Mouse (Mus musculus) embryonic facial prominence, embryonic 15.5 days (tissue): ENCODE measurements around the gene Apopt1. TPM values are rescaled to one million over a fixed set of nuclear protein-coding genes. Genes with fewer than 3 reads are reported as not detected.

ENCODE experiments used
- ATAC-seq: fragments of 200-750 bp; cut with Nextera tagmentation; 2 replicates; pipeline ENCODE4 v1.8.0; 2017; ENCODE audit warnings: low read depth, moderate TSS enrichment; ENCODE audit not compliant: insufficient number of reproducible peaks, low FRiP score, low TSS enrichment
- H3K27ac ChIP-seq: fragments of 300-500 bp; sonication (generic); replicated peaks from 2 replicates; pipeline ENCODE4 v1.5.1; 2015; ENCODE audit warnings: mild to moderate bottlenecking, inconsistent platforms
- H3K27me3 ChIP-seq: fragments of 300-500 bp; sonication (generic); 2 replicates; pipeline ENCODE4 v1.6.1; 2015; ENCODE audit warnings: inconsistent platforms
- H3K36me3 ChIP-seq: fragments of 300-500 bp; sonication (generic); 2 replicates; pipeline ENCODE4 v1.6.1; 2015; ENCODE audit warnings: mild to moderate bottlenecking, inconsistent platforms
- H3K4me1 ChIP-seq: fragments of 300-500 bp; sonication (generic); 2 replicates; pipeline ENCODE4 v1.6.1; 2015; ENCODE audit warnings: inconsistent platforms
- H3K4me2 ChIP-seq: fragments of 300-500 bp; sonication (generic); replicated peaks from 2 replicates; pipeline ENCODE4 v1.6.1; 2015; ENCODE audit warnings: mild to moderate bottlenecking, inconsistent platforms
- H3K4me3 ChIP-seq: fragments of 300-500 bp; sonication (generic); replicated peaks from 2 replicates; pipeline ENCODE4 v1.5.1; 2015; ENCODE audit warnings: mild to moderate bottlenecking, inconsistent platforms
- H3K9ac ChIP-seq: fragments of 300-500 bp; sonication (generic); 2 replicates; pipeline ENCODE4 v1.6.1; 2015; ENCODE audit warnings: inconsistent platforms
- H3K9me3 ChIP-seq: fragments of 300-500 bp; sonication (generic); replicated peaks from 2 replicates; pipeline ENCODE4 v1.6.1; 2016; ENCODE audit warnings: inconsistent platforms
- WGBS: fragments of 180-500 bp; shearing (Covaris S2); methylation state at CpG from one replicate; pipeline ENCODE4 v1.1.7; 2015; 5-methylcytosine and 5-hydroxymethylcytosine counted together
- polyA plus RNA-seq: library from polyadenylated mRNA; unstranded; fragments of >200 nt; fragmentation: Nextera tagmentation; extraction: Ambion mirVana; gene quantifications from 2 replicates; pipeline ENCODE4 v1.2.1, GENCODE M21; 2015

The Apopt1 gene
- polyA plus RNA-seq, 1 experiment from 2014 or later, result 55.7 TPM

- Histone ChIP-seq H3K27me3 (no peaks in the 10 kb centered on the region), H3K4me1 (peaks cover 36% of the 10 kb centered on the region), H3K9ac (peak overlapping the region; percentile 97), H3K4me2 (peak overlapping the region; percentile 96), H3K36me3 (peaks cover 17% of the 10 kb centered on the region; the same call in 1 of the 2 replicates), H3K27ac (peak overlapping the region; percentile 87), H3K4me3 (peak overlapping the region; percentile 64), H3K9me3 (no peaks in the 10 kb centered on the region)
- ATAC-seq, result peak; percentile 57
- WGBS, result 1% methylated on average over 35 of the region's 35 CpGs
These were observed 46.4 kb downstream of the Apopt1 start for GRCm38 (mm10) chr12:111759176-111760061.

DNA sequence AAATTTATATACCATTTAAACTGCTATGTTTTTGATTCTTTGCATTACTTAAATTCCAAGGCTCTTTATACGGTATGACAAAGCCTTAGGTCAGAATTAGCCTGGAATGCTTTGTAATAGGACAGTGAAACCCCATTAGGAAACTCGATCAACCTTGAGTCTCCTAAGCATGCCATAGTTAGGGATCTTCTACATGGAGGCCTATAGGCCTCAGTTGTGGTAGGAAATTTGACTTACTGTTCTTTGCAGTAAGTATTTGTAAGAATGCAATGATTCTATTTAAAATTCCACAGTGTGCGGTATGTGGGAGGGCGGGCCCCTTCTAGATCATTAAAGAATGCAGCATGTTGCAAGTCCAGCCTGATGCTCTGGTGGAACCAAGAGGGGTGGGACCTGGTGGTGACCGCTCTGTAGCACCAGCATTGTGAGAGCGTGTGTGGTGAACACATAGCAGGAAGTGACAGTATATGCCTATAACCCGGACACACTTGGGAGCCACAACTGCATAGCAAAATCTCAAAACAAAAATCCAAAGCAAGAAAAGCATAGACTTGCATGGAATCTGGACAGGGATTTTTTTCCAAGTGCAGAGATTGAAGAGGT, 47.3 kb downstream of the Apopt1 start:
- Histone ChIP-seq H3K27ac (peak overlapping the region; percentile 87; the same call in 1 of the 2 replicates), H3K4me2 (peak overlapping the region; percentile 96), H3K9me3 (no peaks in the 10 kb centered on the region), H3K4me1 (peaks cover 36% of the 10 kb centered on the region), H3K27me3 (no peaks in the 10 kb centered on the region), H3K9ac (no peak overlapping the region), H3K4me3 (peak overlapping the region; percentile 64), H3K36me3 (peaks cover 17% of the 10 kb centered on the region; the same call in 1 of the 2 replicates)
- WGBS, result 43% methylated on average over 7 of the region's 7 CpGs
- ATAC-seq, result no peak

DNA sequence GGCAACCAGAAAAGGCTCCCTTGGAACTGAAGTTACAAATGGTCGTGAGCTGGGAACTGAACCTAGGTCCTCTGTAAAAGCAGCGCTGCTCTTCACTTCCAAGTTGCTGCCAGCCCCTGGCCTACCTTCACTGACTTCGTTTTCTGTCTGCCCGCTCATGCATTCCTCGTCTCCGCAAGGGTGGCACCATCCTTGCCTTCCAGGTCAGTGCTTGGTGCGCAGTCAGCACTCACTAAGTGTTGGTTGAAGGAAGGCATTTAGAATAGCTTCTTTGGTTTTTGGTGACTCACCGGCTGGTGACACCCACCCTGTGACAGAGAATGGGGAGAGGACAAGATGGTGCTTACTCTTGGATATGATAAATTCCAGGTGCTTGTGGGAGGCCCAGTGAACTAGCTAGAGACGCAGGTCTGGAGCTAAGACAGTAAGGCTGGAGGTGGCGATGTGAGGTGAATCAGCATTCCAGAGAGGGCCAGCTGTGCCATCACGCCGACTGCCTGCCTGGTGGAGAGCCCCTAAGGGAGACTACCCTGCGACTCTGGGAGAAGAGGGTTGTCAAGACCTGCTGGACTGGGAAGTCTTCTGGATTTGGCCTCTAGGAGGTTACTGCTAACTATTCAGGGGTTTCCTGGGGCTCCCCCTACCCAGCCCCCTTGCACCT, 49.7 kb downstream of the Apopt1 start:
- ATAC-seq, result no peak
- Histone ChIP-seq H3K4me1 (peaks cover 44% of the 10 kb centered on the region), H3K27ac (no peak overlapping the region), H3K4me3 (no peak overlapping the region), H3K36me3 (peaks cover 17% of the 10 kb centered on the region; the same call in 1 of the 2 replicates), H3K9ac (no peak overlapping the region), H3K4me2 (no peak overlapping the region), H3K27me3 (no peaks in the 10 kb centered on the region), H3K9me3 (no peaks in the 10 kb centered on the region)
- 86% methylated on average over 13 of the region's 13 CpGs for WGBS

DNA sequence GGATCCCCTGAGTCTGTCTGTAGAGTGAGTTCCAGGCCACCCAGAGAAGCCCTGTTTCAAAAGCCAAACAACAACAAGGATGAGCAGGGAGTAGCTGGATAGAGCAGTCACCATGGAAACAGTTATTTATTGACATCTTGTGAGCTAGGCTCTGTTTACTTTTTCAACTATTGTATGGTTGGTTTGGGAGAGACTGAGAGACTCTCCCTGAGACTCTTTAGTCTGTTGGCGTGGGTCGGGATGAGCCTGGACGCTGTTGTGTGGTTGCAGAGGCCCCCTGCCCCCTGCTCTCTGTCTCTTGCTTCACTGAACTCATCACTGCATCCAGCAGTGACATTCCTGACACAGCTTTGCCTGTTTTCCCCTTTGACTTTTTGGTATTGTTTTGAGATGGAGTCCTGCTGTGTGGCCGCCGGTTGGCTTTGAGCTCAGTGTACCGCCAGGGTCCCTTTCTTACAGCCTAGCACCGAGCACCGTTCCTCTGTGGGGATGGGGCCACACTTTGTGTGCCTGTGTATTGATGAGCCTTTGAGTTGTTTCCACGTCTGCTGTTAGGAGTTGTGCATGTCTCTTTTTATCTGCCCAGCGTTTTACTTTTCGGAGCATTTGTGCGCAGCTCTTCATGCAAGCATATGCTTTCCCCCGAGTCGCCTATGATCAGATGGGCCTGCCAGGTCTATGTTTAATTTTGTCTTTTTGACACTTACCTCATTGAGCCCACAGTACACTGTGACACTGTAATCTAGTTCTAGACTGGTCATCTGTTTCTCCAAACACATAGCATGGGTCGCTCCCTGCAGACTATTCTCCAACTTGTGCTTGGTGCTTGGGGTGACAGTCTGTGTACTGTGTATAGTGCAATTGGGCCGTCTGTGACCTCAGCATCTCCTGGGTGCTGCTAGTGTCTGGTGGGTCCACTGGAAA, 53.5 kb downstream of the Apopt1 start:
- Histone ChIP-seq H3K9ac (no peak overlapping the region), H3K4me2 (no peak overlapping the region), H3K4me3 (no peak overlapping the region), H3K4me1 (peaks cover 31% of the 10 kb centered on the region), H3K36me3 (peaks cover 17% of the 10 kb centered on the region; the same call in 1 of the 2 replicates), H3K27me3 (no peaks in the 10 kb centered on the region), H3K9me3 (no peaks in the 10 kb centered on the region), H3K27ac (no peak overlapping the region)
- ATAC-seq, result no peak
- 58% methylated on average over 16 of the region's 16 CpGs for WGBS

DNA sequence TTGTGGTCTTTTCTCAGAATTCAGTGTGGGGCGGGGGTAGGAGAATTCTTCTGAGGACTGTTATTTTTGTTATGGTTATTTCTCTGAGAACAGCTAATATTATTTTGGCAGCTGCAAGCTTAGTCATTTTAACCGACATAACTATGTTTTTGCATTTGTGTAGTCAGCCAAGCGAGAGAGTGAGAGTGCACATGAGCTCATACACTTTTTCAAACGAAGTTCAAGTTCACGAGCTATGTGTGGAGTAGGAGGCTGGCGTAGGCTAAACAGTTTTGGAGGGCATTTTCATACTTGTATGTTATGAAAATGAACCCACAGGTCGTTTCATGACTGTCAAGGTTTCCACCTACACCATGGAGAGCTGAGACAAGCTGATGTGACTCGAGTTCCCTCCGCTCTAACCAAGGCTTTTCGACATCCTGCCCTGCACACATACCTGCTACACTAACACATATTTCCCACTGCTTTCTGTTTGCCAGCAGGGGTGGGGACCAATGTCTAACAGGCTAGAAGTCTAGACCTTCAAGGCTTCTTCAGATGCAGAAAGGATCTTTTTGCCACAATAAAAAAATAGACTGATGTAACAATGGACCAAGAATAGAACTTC, 55.4 kb downstream of the Apopt1 start:
- Histone ChIP-seq H3K27ac (no peak overlapping the region), H3K4me2 (no peak overlapping the region), H3K4me1 (peaks cover 22% of the 10 kb centered on the region), H3K4me3 (no peak overlapping the region), H3K9ac (no peak overlapping the region), H3K9me3 (no peaks in the 10 kb centered on the region), H3K27me3 (no peaks in the 10 kb centered on the region), H3K36me3 (peaks cover 21% of the 10 kb centered on the region)
- ATAC-seq, result no peak
- 85% methylated on average over 10 of the region's 10 CpGs for WGBS

DNA sequence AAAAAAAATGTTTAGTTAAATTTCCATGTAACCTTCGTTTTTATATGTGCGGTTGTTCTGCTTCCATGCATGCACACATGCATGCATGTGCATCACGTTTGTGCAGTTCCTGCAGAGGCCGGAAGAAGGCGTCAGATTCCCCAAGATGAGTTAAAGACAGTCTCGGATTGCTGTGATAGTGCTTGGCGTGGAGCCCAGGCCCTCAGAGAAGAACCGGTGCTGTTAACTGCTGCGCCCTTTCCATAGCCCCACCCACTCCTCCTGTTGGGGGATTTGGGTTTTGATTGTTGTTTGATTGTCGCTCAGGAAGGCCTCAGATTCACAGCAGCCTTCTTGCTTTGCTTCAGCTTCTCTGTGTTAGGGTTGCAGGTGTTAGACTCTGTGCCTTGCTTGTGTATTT, 56.2 kb downstream of the Apopt1 start:
- Histone ChIP-seq H3K4me1 (peaks cover 22% of the 10 kb centered on the region), H3K9ac (no peak overlapping the region; the same call in 1 of the 2 replicates), H3K9me3 (no peaks in the 10 kb centered on the region), H3K36me3 (peaks cover 23% of the 10 kb centered on the region), H3K4me3 (no peak overlapping the region), H3K27ac (peak overlapping the region; percentile 61), H3K27me3 (no peaks in the 10 kb centered on the region), H3K4me2 (no peak overlapping the region)
- ATAC-seq, result 0 out of 2 replicates have a peak, but pooled peaks have one; percentile 60
- 29% methylated on average over 10 of the region's 10 CpGs for WGBS

DNA sequence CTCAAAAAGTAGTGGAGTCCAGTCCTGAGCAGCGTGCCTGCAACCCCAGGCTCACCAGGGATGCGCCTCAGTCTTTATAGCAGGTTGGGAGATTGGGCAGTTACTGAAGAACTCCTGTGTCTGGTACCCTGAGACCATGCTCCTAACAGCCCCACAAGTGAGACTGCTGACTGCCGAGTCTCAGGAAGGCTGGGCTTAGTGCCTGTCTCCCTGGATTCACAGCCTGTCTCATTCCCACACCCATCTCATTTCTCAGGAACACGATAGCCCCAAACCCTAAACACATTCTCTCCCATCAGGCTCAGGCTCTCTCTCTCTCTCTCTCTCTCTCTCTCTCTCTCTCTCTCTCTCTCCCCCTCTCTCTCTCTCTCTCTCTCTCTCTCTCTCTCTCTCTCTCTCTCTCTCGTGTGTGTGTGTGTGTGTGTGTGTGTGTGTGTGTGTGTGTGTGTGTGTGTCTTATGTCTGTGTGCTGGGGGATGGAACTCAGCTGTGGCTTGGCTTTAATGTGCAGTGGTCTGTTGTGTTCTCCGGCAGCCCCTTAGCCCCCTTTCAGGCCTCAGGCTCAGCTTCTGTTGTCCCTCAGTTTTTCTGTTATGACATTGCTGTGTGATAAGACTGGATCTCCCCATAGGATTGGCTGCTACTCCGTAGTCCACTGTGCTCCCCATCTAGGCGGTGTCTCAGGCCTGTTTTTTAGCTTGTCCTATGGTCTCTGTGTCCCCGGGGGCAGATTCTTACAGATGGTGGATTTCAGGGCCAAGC, 56.9 kb downstream of the Apopt1 start:
- Histone ChIP-seq H3K4me1 (peaks cover 22% of the 10 kb centered on the region), H3K27me3 (no peaks in the 10 kb centered on the region), H3K36me3 (peaks cover 30% of the 10 kb centered on the region), H3K9me3 (no peaks in the 10 kb centered on the region), H3K4me3 (no peak overlapping the region), H3K9ac (no peak overlapping the region), H3K27ac (peak overlapping the region; percentile 61), H3K4me2 (no peak overlapping the region)
- ATAC-seq, result no peak
- 59% methylated on average over 8 of the region's 9 CpGs for WGBS

- peaks cover 36% of the 10 kb centered on the region for H3K36me3 ChIP-seq
- 88% methylated on average over 10 of the region's 10 CpGs for WGBS
- peaks cover 21% of the 10 kb centered on the region for H3K4me1 ChIP-seq
- H3K9ac ChIP-seq, result no peak overlapping the region
- no peak overlapping the region for H3K4me3 ChIP-seq
- ATAC-seq, result no peak
- no peak overlapping the region for H3K27ac ChIP-seq
- H3K4me2 ChIP-seq, result no peak overlapping the region
- H3K9me3 ChIP-seq, result no peaks in the 10 kb centered on the region
- no peaks in the 10 kb centered on the region for H3K27me3 ChIP-seq
These were observed 57.6 kb downstream of the Apopt1 start for GRCm38 (mm10) chr12:111770651-111771050.

- H3K4me3 ChIP-seq, result no peak overlapping the region
- ATAC-seq, result no peak
- H3K27ac ChIP-seq, result no peak overlapping the region
- no peaks in the 10 kb centered on the region for H3K27me3 ChIP-seq
- peaks cover 70% of the 10 kb centered on the region for H3K36me3 ChIP-seq
- 89% methylated on average over 16 of the region's 16 CpGs for WGBS
- H3K4me1 ChIP-seq, result peaks cover 7% of the 10 kb centered on the region
- H3K9me3 ChIP-seq, result no peaks in the 10 kb centered on the region
- no peak overlapping the region for H3K4me2 ChIP-seq
- H3K9ac ChIP-seq, result no peak overlapping the region
These were observed 61.1 kb downstream of the Apopt1 start for GRCm38 (mm10) chr12:111774156-111774555.

GRCm38 (mm10) chr12:111774845-111775244, 61.8 kb downstream of the Apopt1 start:
- WGBS, result 78% methylated on average over 15 of the region's 15 CpGs
- Histone ChIP-seq H3K36me3 (peaks cover 77% of the 10 kb centered on the region), H3K4me1 (peaks cover under 1% of the 10 kb centered on the region; the same call in 1 of the 2 replicates), H3K4me3 (no peak overlapping the region), H3K27ac (no peak overlapping the region), H3K27me3 (no peaks in the 10 kb centered on the region), H3K4me2 (no peak overlapping the region), H3K9me3 (no peaks in the 10 kb centered on the region), H3K9ac (no peak overlapping the region)
- ATAC-seq, result no peak
